Mouse (Mus musculus) stomach, postnatal 0 days (tissue): ENCODE data around the gene Ppm1h.

ENCODE experiments used
- CTCF ChIP-seq: IDR thresholded peaks from 2 replicates; pipeline ENCODE4 v1.5.1; 2016; ENCODE audit warnings: antibody characterized with exemption, low read depth, mild to moderate bottlenecking, moderate library complexity
- EP300 ChIP-seq: optimal IDR thresholded peaks from 2 replicates; pipeline ENCODE3; 2016; ENCODE audit warnings: antibody characterized with exemption

DNA sequence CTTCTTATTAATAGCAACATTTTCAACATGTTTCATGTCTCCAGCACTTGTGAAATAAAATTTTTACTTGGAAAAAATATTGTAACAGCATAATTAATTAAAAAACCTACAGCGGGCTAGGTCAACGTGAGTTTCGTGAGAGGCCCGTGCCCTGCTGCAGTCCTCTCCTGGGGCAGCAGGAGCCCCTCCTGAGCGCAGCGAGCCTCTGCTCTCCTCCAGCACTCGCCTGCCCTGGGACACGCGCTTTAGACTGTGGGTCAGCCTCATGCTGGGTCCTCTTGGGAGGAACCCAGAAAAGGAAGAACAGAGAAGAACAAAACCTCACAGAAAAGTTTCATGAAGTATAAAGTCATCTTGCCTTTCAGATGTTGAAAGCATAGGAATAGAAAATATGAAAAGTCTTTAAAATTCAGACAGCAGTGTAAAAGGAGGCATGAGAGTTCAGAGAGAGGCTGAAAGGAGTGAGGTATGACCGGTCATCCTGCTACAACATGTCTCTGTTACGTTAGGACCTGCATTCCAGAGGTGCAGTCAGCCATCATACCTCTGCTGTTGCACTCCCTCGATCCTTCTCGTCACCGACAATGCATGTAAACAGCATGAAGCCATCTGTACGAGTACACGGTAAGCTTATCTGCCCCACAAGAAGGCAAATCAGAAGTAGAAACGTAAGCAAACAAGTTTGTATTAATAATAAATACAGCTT is 316.0 kb downstream of the Ppm1h start:
- TF ChIP-seq EP300 (no peak), CTCF (no peak)
